In genomic region chr12:69087928-69088609, GRCm38 (mm10) we compare ENCODE assay signal across 9 mouse cellular contexts.
A peak's percentile ranks its signal among the peaks of the same experiment; 100 is the strongest.
DNase-seq lines count a peak whose midpoint lies in the region; ATAC-seq and TF ChIP-seq lines count a peak whose summit lies in the region.
"Had no signal": no experiment of that assay in that cellular context is flagged by ENCODE, and none has a peak within 500 bp of the region (broad histone marks: within the 10 kb centered on the region; RNA-seq: fewer than 3 reads in every experiment).

No protein-coding gene starts in this region.

- peak; percentile 56 for TF ChIP-seq CTCF in brain, embryonic 14.5 days (IDR thresholded peaks at IDR 0.05; ENCODE audit: borderline replicate concordance, extremely low read depth, insufficient read depth, insufficient read length)

- no peaks in the 10 kb centered on the region for H3K36me3 ChIP-seq in heart, embryonic 12.5 days
- H3K36me3 ChIP-seq: limb, embryonic 15.5 days had no signal

- H3K27ac ChIP-seq in heart, embryonic 12.5 days (ENCODE audit: poor library complexity, severe bottlenecking) = no peak overlapping the region
- H3K27ac ChIP-seq: limb, embryonic 15.5 days had no signal

- WGBS in heart, embryonic 12.5 days = 57% methylated on average over 9 of the region's 9 CpGs

- DNase-seq in heart, postnatal 25 days (ENCODE audit: low spot score) = no peak
- peak; percentile 6 to 8 for DNase-seq in B cell, adult 2 months
- peak; percentile 90 for DNase-seq in brain, embryonic 14.5 days (ENCODE audit: low read depth)
- peak; percentile 19 to 79 for DNase-seq in frontal cortex, postnatal 36 days (ENCODE audit: low spot score in 2 of 2)
- peak; percentile 46 to 48 for DNase-seq in layer of hippocampus, postnatal 10 days (ENCODE audit: low spot score in 2 of 2)
- peak; percentile 55 to 59 for DNase-seq in right cerebral cortex, postnatal 10 days (ENCODE audit: low spot score in 2 of 2)
- DNase-seq in spleen, postnatal 36 days (ENCODE audit: low spot score in 2 of 2) = no peak

- peak overlapping the region; percentile 36 for H3K4me2 ChIP-seq in heart, embryonic 12.5 days
- H3K4me2 ChIP-seq: limb, embryonic 15.5 days had no signal

- H3K9ac ChIP-seq in heart, embryonic 12.5 days = no peak overlapping the region
- H3K9ac ChIP-seq: limb, embryonic 15.5 days had no signal

- peaks cover 7% of the 10 kb centered on the region; the same call in 1 of the 2 replicates for H3K27me3 ChIP-seq in heart, embryonic 12.5 days (replicated peaks)
- H3K27me3 ChIP-seq: limb, embryonic 15.5 days had no signal

- ATAC-seq in heart, embryonic 12.5 days (ENCODE audit: insufficient number of reproducible peaks, low FRiP score) = no peak

- intact Hi-C loops in heart, postnatal 25 days (cut with DNase I) = loop anchor here (5.0 kb wide), 1 partner anchor 136 kb away; no protein-coding TSS in a partner anchor

- 0 out of 2 replicates have a peak, but pooled peaks cover 4% of the 10 kb centered on the region for H3K9me3 ChIP-seq in heart, embryonic 12.5 days (replicated peaks)
- H3K9me3 ChIP-seq: limb, embryonic 15.5 days had no signal

- no peaks in the 10 kb centered on the region for H3K4me1 ChIP-seq in heart, embryonic 12.5 days (replicated peaks)

- TF ChIP-seq POLR2A in brain, embryonic 14.5 days (IDR thresholded peaks at IDR 0.05; ENCODE audit: borderline replicate concordance, extremely low read depth, insufficient read depth, insufficient read length, poor library complexity, severe bottlenecking) = no peak

- peak overlapping the region; percentile 15; the same call in 1 of the 2 replicates for H3K4me3 ChIP-seq in heart, embryonic 12.5 days
- H3K4me3 ChIP-seq: limb, embryonic 15.5 days had no signal

Comparison
In these comparisons a context has a peak if more than half of its experiments do, and no peak if none do; other contexts are left out.
1. DNase-seq: peak in B cell, adult 2 months (2 of 2), brain, embryonic 14.5 days (single experiment), frontal cortex, postnatal 36 days (2 of 2), layer of hippocampus, postnatal 10 days (2 of 2) and right cerebral cortex, postnatal 10 days (2 of 2); none in heart, postnatal 25 days (single experiment) and spleen, postnatal 36 days (0 of 2).